Comparison of ENCODE assay signal across 8 mouse cellular contexts in genomic region chr5:123992193-123992637, GRCm38 (mm10). TPM values are rescaled to one million over a fixed set of nuclear protein-coding genes. Genes with fewer than 3 reads are reported as not detected.
DNase-seq lines count a peak whose midpoint lies in the region; ATAC-seq lines count a peak whose summit lies in the region.

No protein-coding gene starts in this region.

- no peak for ATAC-seq in embryonic facial prominence, embryonic 13.5 days (ENCODE audit: insufficient number of reproducible peaks, insufficient read depth, low FRiP score, low TSS enrichment, low read depth)
- ATAC-seq in neural tube, embryonic 15.5 days (ENCODE audit: low FRiP score): no peak

- 88% methylated on average over 10 of the region's 10 CpGs for WGBS in embryonic facial prominence, embryonic 13.5 days
- WGBS in embryonic facial prominence, embryonic 10.5 days: 85% methylated on average over 10 of the region's 10 CpGs
- WGBS in neural tube, embryonic 15.5 days: 75% methylated on average over 10 of the region's 10 CpGs

- no peak overlapping the region for H3K4me2 ChIP-seq in embryonic facial prominence, embryonic 13.5 days
- H3K4me2 ChIP-seq in neural tube, embryonic 15.5 days: no peak overlapping the region

- H3K9me3 ChIP-seq in embryonic facial prominence, embryonic 13.5 days: no peaks in the 10 kb centered on the region
- H3K9me3 ChIP-seq in embryonic facial prominence, embryonic 10.5 days: no peaks in the 10 kb centered on the region
- H3K9me3 ChIP-seq in neural tube, embryonic 15.5 days (replicated peaks): no peaks in the 10 kb centered on the region

- 0 out of 2 replicates have a peak overlapping the region, but pooled peaks have one; percentile 16 for H3K9ac ChIP-seq in embryonic facial prominence, embryonic 13.5 days
- H3K9ac ChIP-seq in neural tube, embryonic 15.5 days (replicated peaks): no peak overlapping the region

- DNase-seq in embryonic facial prominence, embryonic 10.5 days (ENCODE audit: low spot score): no peak
- peak; percentile 85 for DNase-seq in 3134 (ENCODE audit: extremely low read depth, insufficient read length, low spot score)
- DNase-seq in gastrocnemius, postnatal 25 days: peak; percentile 75
- DNase-seq in kidney, adult 18-20 months: peak; percentile 56
- DNase-seq in thymus, postnatal 10 days (ENCODE audit: low spot score in 2 of 2): no peak
- no peak for DNase-seq in T-cell, adult 2 months (ENCODE audit: low spot score)

- peaks cover 12% of the 10 kb centered on the region for H3K4me1 ChIP-seq in embryonic facial prominence, embryonic 13.5 days
- H3K4me1 ChIP-seq in embryonic facial prominence, embryonic 10.5 days: peaks cover 57% of the 10 kb centered on the region
- peaks cover 15% of the 10 kb centered on the region for H3K4me1 ChIP-seq in neural tube, embryonic 15.5 days

- peaks cover 6% of the 10 kb centered on the region for H3K36me3 ChIP-seq in embryonic facial prominence, embryonic 13.5 days
- H3K36me3 ChIP-seq in embryonic facial prominence, embryonic 10.5 days (replicated peaks): peaks cover 5% of the 10 kb centered on the region
- 0 out of 2 replicates have a peak, but pooled peaks cover 3% of the 10 kb centered on the region for H3K36me3 ChIP-seq in neural tube, embryonic 15.5 days

- no peak overlapping the region for H3K4me3 ChIP-seq in embryonic facial prominence, embryonic 13.5 days
- no peak overlapping the region for H3K4me3 ChIP-seq in embryonic facial prominence, embryonic 10.5 days
- no peak overlapping the region for H3K4me3 ChIP-seq in neural tube, embryonic 15.5 days (replicated peaks)

- H3K27ac ChIP-seq in embryonic facial prominence, embryonic 13.5 days: no peak overlapping the region
- H3K27ac ChIP-seq in embryonic facial prominence, embryonic 10.5 days (replicated peaks): no peak overlapping the region
- H3K27ac ChIP-seq in neural tube, embryonic 15.5 days (replicated peaks): peak overlapping the region; percentile 67; the same call in 1 of the 2 replicates

- no peaks in the 10 kb centered on the region for H3K27me3 ChIP-seq in embryonic facial prominence, embryonic 13.5 days
- no peaks in the 10 kb centered on the region; the same call in 1 of the 2 replicates for H3K27me3 ChIP-seq in embryonic facial prominence, embryonic 10.5 days (replicated peaks; ENCODE audit: low read depth, poor library complexity, severe bottlenecking)
- H3K27me3 ChIP-seq in neural tube, embryonic 15.5 days (replicated peaks): peaks cover 2% of the 10 kb centered on the region; the same call in 1 of the 2 replicates

RNA-seq across cellular contexts. Expression of gene Hip1r, which starts 18.8 kb away (rescaled TPM):
- polyA plus RNA-seq in embryonic facial prominence, embryonic 13.5 days (2015; fragmentation: Nextera tagmentation; extraction: Ambion mirVana): 9.6 and 12.3 TPM in 2 replicates
- polyA plus RNA-seq in embryonic facial prominence, embryonic 10.5 days (2016; fragmentation: Nextera tagmentation; extraction: Ambion mirVana): 8.5 and 10.7 TPM in 2 replicates
- total RNA-seq in gastrocnemius, postnatal 25 days (2021): 1 to 10 TPM; 6.2 to 6.6 TPM
- polyA plus RNA-seq in neural tube, embryonic 15.5 days (2015; fragmentation: Nextera tagmentation; extraction: Ambion mirVana): 24.1 and 31.0 TPM in 2 replicates

RNA-seq across cellular contexts. Expression of gene Vps37b, which starts 39.9 kb away (rescaled TPM):
- polyA plus RNA-seq in embryonic facial prominence, embryonic 13.5 days (2015; fragmentation: Nextera tagmentation; extraction: Ambion mirVana): 39.0 and 46.0 TPM in 2 replicates
- 43.8 and 47.6 TPM in 2 replicates for polyA plus RNA-seq in embryonic facial prominence, embryonic 10.5 days (2016; fragmentation: Nextera tagmentation; extraction: Ambion mirVana)
- total RNA-seq in gastrocnemius, postnatal 25 days (2021): 1 to 10 TPM; 4.2 to 6.3 TPM
- polyA plus RNA-seq in neural tube, embryonic 15.5 days (2015; fragmentation: Nextera tagmentation; extraction: Ambion mirVana): 48.8 and 50.4 TPM in 2 replicates

Comparison
In these comparisons a context has a peak if more than half of its experiments do, and no peak if none do; other contexts are left out.
1. DNase-seq: peak in 3134 (single experiment), gastrocnemius, postnatal 25 days (single experiment) and kidney, adult 18-20 months (single experiment); none in embryonic facial prominence, embryonic 10.5 days (single experiment), thymus, postnatal 10 days (0 of 2) and T-cell, adult 2 months (single experiment).